Mouse (Mus musculus) embryo, embryonic 10.5 days (tissue): ENCODE results near the gene Cfap74.

Experiments
- DNase-seq: peaks from one replicate; pipeline ENCODE4 v3.0.0-alpha.2; 2015; ENCODE audit warnings: low spot score

Cfap74 gene

GRCm38 (mm10) chr4:155409058-155409776, at the start of gene Cfap74:
Cfap74 (plus strand) TSS chr4:155409190.
- peak; percentile 93 for DNase-seq

- DNase-seq, result no peak
Measured at GRCm38 (mm10) chr4:155359560-155360464, 49.2 kb upstream of the Cfap74 start.

GRCm38 (mm10) chr4:155360856-155361255, 48.1 kb upstream of the Cfap74 start:
- no peak for DNase-seq

GRCm38 (mm10) chr4:155361303-155361791, 47.6 kb upstream of the Cfap74 start, which contains the start of gene Prkcz:
Prkcz (minus strand) TSS chr4:155361361.
- peak; percentile 88 for DNase-seq

GRCm38 (mm10) chr4:155362443-155362842, 46.5 kb upstream of the Cfap74 start:
- DNase-seq, result no peak

- no peak for DNase-seq
Measured at GRCm38 (mm10) chr4:155366784-155367183, 42.2 kb upstream of the Cfap74 start.

GRCm38 (mm10) chr4:155367739-155368138, 41.3 kb upstream of the Cfap74 start:
- DNase-seq, result no peak

- DNase-seq, result peak; percentile 81
Measured at GRCm38 (mm10) chr4:155368684-155369083, 40.3 kb upstream of the Cfap74 start.

GRCm38 (mm10) chr4:155370737-155371715, 38.0 kb upstream of the Cfap74 start:
- no peak for DNase-seq

- no peak for DNase-seq
Measured at GRCm38 (mm10) chr4:155371797-155372735, 36.9 kb upstream of the Cfap74 start.

GRCm38 (mm10) chr4:155381974-155382373, 27.0 kb upstream of the Cfap74 start:
- DNase-seq, result no peak

GRCm38 (mm10) chr4:155382752-155383151, 26.2 kb upstream of the Cfap74 start:
- no peak for DNase-seq

- no peak for DNase-seq
Measured at GRCm38 (mm10) chr4:155383326-155383725, 25.7 kb upstream of the Cfap74 start.

- DNase-seq, result no peak
Measured at GRCm38 (mm10) chr4:155387166-155387565, 21.8 kb upstream of the Cfap74 start.

- no peak for DNase-seq
Measured at GRCm38 (mm10) chr4:155395471-155395870, 13.5 kb upstream of the Cfap74 start.

- no peak for DNase-seq
Measured at GRCm38 (mm10) chr4:155396751-155397150, 12.2 kb upstream of the Cfap74 start.

- DNase-seq, result peak; percentile 76
Measured at GRCm38 (mm10) chr4:155397511-155398221, 11.3 kb upstream of the Cfap74 start, which contains the start of gene Gabrd. Gabrd (minus strand) TSS chr4:155398112.

- DNase-seq, result no peak
Measured at GRCm38 (mm10) chr4:155398222-155398540, 10.8 kb upstream of the Cfap74 start.

- no peak for DNase-seq
Measured at GRCm38 (mm10) chr4:155401121-155401520, 7.9 kb upstream of the Cfap74 start.

- DNase-seq, result no peak
Measured at GRCm38 (mm10) chr4:155402489-155402888, 6.5 kb upstream of the Cfap74 start.
